Mouse (Mus musculus) heart, postnatal 0 days (tissue): ENCODE measurements at regions not wholly inside any gene's neighbourhood (a gene's known extent, or its start where the extent isn't known, plus 50 kb on each side); places are given as distances from the start of the nearest gene placed in this dataset.

Source experiments
- CTCF ChIP-seq: IDR thresholded peaks from 2 replicates; pipeline ENCODE4 v1.5.1; 2016; ENCODE audit warnings: antibody characterized with exemption, control low read depth, low read depth
- EP300 ChIP-seq: IDR thresholded peaks from 2 replicates; pipeline ENCODE4 v1.6.1; 2016; ENCODE audit warnings: antibody characterized with exemption, low read depth

DNA sequence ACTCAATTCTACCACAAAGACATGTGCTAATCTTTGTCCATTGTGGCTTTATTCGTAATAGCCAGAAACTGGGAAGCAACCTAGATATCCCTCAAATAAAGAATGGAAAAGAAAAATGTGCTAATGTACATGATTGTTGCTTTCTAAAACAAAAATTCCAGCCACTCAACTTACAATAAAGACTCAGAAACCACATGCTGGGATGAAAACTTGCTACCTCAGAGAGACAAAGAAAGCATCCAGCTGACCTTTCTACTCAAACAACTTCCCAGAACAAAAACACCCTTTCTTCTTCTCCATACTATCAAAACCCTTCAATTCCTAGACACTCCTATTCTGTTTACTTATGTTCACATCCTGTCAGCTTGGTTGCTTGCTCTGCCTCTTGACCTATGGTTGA lies 881.9 kb upstream of the Gm5150 start:
- no peak for TF ChIP-seq EP300
- no peak for TF ChIP-seq CTCF
